Mouse (Mus musculus) forebrain, embryonic 11.5 days (tissue): ENCODE results near the gene Sh3bgrl3. TPM values are rescaled to one million over a fixed set of nuclear protein-coding genes. Genes with fewer than 3 reads are reported as not detected.

ENCODE experiments used
- ATAC-seq: fragments of 200-750 bp; cut with Nextera tagmentation; replicated peaks from 2 replicates; pipeline ENCODE4 v1.8.0; 2017; ENCODE audit warnings: moderate TSS enrichment; ENCODE audit not compliant: low FRiP score
- DNase-seq: peaks from one replicate; pipeline ENCODE4 v3.0.0-alpha.2; 2017; ENCODE audit warnings: low spot score
- H3K27ac ChIP-seq: fragments of 300-500 bp; sonication (generic); 2 replicates; pipeline ENCODE4 v1.5.1; 2014; ENCODE audit warnings: low read depth, low read length
- H3K27me3 ChIP-seq: fragments of 300-500 bp; sonication (generic); 2 replicates; pipeline ENCODE4 v1.6.1; 2014; ENCODE audit warnings: mild to moderate bottlenecking, low read length, mixed read lengths; ENCODE audit not compliant: control insufficient read depth, insufficient read depth
- H3K36me3 ChIP-seq: fragments of 300-500 bp; sonication (generic); 2 replicates; pipeline ENCODE4 v1.6.1; 2014; ENCODE audit warnings: mild to moderate bottlenecking, low read length, moderate library complexity, mixed read lengths; ENCODE audit not compliant: control insufficient read depth, insufficient read depth
- H3K4me1 ChIP-seq: fragments of 300-500 bp; sonication (generic); replicated peaks from 2 replicates; pipeline ENCODE4 v1.6.1; 2014; ENCODE audit warnings: low read length, mixed read lengths; ENCODE audit not compliant: control insufficient read depth, insufficient read depth
- H3K4me2 ChIP-seq: fragments of 300-500 bp; sonication (generic); 2 replicates; pipeline ENCODE4 v1.6.1; 2014; ENCODE audit warnings: low read depth, mild to moderate bottlenecking, low read length, moderate library complexity, mixed read lengths; ENCODE audit not compliant: severe bottlenecking
- H3K4me3 ChIP-seq: fragments of 300-500 bp; sonication (generic); 2 replicates; pipeline ENCODE4 v1.5.1; 2014; ENCODE audit warnings: low read depth, low read length
- H3K9ac ChIP-seq: fragments of 300-500 bp; sonication (generic); 2 replicates; pipeline ENCODE4 v1.6.1; 2014; ENCODE audit warnings: low read length
- H3K9me3 ChIP-seq: fragments of 300-500 bp; sonication (generic); 2 replicates; pipeline ENCODE4 v1.6.1; 2016; ENCODE audit warnings: low read length, mixed read lengths; ENCODE audit not compliant: control insufficient read depth
- WGBS: fragments of 180-500 bp; shearing (Covaris S2); extraction: QIAGEN DNeasy Blood & Tissue Kit; methylation state at CpG from one replicate; pipeline ENCODE4 v1.1.7; 2014; 5-methylcytosine and 5-hydroxymethylcytosine counted together
- polyA plus RNA-seq: library from polyadenylated mRNA; unstranded; fragments of >200 nt; fragmentation: Nextera tagmentation; extraction: Ambion mirVana; gene quantifications from 2 replicates; pipeline ENCODE4 v1.2.1, GENCODE M21; 2014

Sh3bgrl3 gene
- polyA plus RNA-seq, 1 experiment from 2014 or later: 264 TPM

GRCm38 (mm10) chr4:134126300-134127120 is 2.1 kb downstream of the Sh3bgrl3 start:
- no peaks in the 10 kb centered on the region for H3K9me3 ChIP-seq
- ATAC-seq (no peak), DNase-seq (peak; percentile 50)
- H3K36me3 ChIP-seq: no peaks in the 10 kb centered on the region
- no peak overlapping the region for H3K4me3 ChIP-seq
- 89% methylated on average over 21 of the region's 21 CpGs for WGBS
- H3K9ac ChIP-seq: no peak overlapping the region
- no peak overlapping the region for H3K4me2 ChIP-seq
- H3K4me1 ChIP-seq: peaks cover 12% of the 10 kb centered on the region; the same call in 1 of the 2 replicates
- no peak overlapping the region for H3K27ac ChIP-seq
- no peaks in the 10 kb centered on the region for H3K27me3 ChIP-seq

DNA sequence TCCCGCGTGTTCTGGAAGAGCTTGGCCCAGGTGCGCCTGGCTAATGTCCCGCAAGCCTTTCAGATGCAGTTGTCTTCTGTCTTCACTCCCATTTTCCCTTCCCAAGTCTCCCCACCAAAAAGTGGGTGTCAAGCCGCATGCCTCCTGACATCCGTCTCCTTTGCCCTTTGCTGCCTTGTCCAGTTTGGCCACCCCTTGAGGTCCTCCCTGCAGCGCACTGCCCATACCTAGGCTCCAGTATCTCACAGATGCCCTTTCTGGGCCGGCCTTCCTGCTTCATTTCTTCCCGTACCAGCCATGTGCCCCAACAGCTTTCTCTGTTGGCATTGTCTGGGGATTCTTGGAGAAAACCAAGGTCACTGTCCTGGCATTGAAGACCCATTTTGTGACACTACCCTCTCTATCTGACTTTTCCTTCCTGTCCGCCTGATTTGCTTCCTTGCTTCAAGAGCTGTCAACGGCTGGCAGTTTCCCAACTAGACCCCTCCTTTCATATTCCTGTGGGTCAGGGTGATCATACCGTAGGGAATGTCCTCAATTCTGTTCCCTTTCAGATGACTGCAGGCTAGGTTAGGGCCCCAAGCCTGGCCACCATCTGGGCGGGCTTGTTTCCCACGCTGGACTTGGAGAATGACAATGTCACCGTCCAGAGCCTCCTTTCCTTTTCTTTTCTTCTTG is 3.1 kb downstream of the Sh3bgrl3 start:
- 87% methylated on average over 15 of the region's 15 CpGs for WGBS
- Histone ChIP-seq H3K36me3 (no peaks in the 10 kb centered on the region), H3K9ac (no peak overlapping the region), H3K27me3 (no peaks in the 10 kb centered on the region), H3K9me3 (no peaks in the 10 kb centered on the region), H3K27ac (no peak overlapping the region), H3K4me3 (no peak overlapping the region), H3K4me2 (no peak overlapping the region), H3K4me1 (peaks cover 12% of the 10 kb centered on the region; the same call in 1 of the 2 replicates)
- ATAC-seq (no peak), DNase-seq (peak; percentile 47)

DNA sequence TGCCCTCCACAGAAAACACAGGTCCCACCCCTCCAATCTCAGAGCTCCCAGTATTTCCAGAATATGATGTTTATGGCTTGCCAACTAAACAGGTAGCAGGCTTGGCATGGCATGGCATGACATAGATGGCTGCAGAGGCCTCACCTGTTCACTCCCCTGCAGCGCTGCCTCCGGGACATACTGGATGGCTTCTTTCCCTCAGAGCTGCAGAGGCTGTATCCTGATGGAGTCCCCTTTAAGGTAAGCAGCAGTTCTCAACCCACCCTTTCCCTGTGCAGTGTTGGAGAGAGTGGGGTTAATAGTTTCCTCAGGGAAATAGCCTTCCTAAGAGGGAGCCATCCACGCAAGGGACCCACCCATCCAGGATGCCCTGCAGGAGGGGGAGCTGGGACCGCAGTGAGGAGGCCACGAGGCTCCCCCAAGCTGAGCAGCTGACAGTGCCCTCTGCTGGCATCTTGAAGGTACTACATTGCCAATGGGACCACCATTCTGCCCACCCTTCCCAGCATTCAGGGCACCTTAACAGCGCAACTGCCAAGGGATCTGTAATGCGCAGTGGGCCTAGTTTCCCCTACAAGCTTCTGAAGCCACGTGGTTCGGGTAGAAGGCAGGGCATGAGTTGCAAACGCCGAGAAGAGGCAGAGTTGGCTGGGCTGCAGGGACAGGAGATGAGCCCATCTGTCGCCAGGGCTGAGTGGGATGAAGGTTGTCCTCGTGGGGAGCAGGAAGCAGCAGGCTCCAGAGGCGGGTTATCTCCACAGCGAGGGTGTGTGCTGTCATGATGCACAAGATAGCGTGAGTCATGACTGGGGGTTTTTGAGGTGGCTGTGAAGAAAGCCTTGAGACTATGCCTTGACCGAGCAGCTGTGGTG is 4.7 kb downstream of the Sh3bgrl3 start:
- Histone ChIP-seq H3K9ac (no peak overlapping the region), H3K4me3 (no peak overlapping the region), H3K27me3 (no peaks in the 10 kb centered on the region), H3K27ac (no peak overlapping the region), H3K4me2 (no peak overlapping the region), H3K36me3 (no peaks in the 10 kb centered on the region), H3K4me1 (peaks cover 6% of the 10 kb centered on the region; the same call in 1 of the 2 replicates), H3K9me3 (no peaks in the 10 kb centered on the region)
- 24% methylated on average over 17 of the region's 17 CpGs for WGBS
- no peak for ATAC-seq
- DNase-seq: peak; percentile 83

GRCm38 (mm10) chr4:134123147-134123546 is 5.4 kb downstream of the Sh3bgrl3 start:
- Histone ChIP-seq H3K27ac (no peak overlapping the region), H3K4me3 (no peak overlapping the region), H3K4me1 (0 out of 2 replicates have a peak, but pooled peaks cover 5% of the 10 kb centered on the region), H3K36me3 (no peaks in the 10 kb centered on the region), H3K27me3 (no peaks in the 10 kb centered on the region), H3K9me3 (no peaks in the 10 kb centered on the region), H3K9ac (no peak overlapping the region), H3K4me2 (no peak overlapping the region)
- ATAC-seq (no peak), DNase-seq (no peak)
- WGBS: 87% methylated on average over 6 of the region's 6 CpGs

GRCm38 (mm10) chr4:134122281-134122680 is 6.3 kb downstream of the Sh3bgrl3 start:
- Histone ChIP-seq H3K9ac (no peak overlapping the region), H3K27ac (no peak overlapping the region), H3K27me3 (no peaks in the 10 kb centered on the region), H3K4me2 (no peak overlapping the region), H3K9me3 (no peaks in the 10 kb centered on the region), H3K4me1 (0 out of 2 replicates have a peak, but pooled peaks cover 2% of the 10 kb centered on the region), H3K36me3 (no peaks in the 10 kb centered on the region), H3K4me3 (no peak overlapping the region)
- DNase-seq: no peak
- 75% methylated on average over 3 of the region's 3 CpGs for WGBS
- no peak for ATAC-seq

GRCm38 (mm10) chr4:134121571-134121970 is 7.0 kb downstream of the Sh3bgrl3 start:
- H3K9ac ChIP-seq: no peak overlapping the region
- DNase-seq: no peak
- no peak overlapping the region for H3K4me3 ChIP-seq
- no peaks in the 10 kb centered on the region for H3K27me3 ChIP-seq
- no peak for ATAC-seq
- WGBS: 60% methylated on average over 4 of the region's 4 CpGs
- no peak overlapping the region for H3K4me2 ChIP-seq
- no peaks in the 10 kb centered on the region for H3K4me1 ChIP-seq
- no peaks in the 10 kb centered on the region for H3K36me3 ChIP-seq
- H3K27ac ChIP-seq: no peak overlapping the region
- no peaks in the 10 kb centered on the region for H3K9me3 ChIP-seq

GRCm38 (mm10) chr4:134120916-134121315 is 7.7 kb downstream of the Sh3bgrl3 start:
- no peak overlapping the region for H3K9ac ChIP-seq

DNA sequence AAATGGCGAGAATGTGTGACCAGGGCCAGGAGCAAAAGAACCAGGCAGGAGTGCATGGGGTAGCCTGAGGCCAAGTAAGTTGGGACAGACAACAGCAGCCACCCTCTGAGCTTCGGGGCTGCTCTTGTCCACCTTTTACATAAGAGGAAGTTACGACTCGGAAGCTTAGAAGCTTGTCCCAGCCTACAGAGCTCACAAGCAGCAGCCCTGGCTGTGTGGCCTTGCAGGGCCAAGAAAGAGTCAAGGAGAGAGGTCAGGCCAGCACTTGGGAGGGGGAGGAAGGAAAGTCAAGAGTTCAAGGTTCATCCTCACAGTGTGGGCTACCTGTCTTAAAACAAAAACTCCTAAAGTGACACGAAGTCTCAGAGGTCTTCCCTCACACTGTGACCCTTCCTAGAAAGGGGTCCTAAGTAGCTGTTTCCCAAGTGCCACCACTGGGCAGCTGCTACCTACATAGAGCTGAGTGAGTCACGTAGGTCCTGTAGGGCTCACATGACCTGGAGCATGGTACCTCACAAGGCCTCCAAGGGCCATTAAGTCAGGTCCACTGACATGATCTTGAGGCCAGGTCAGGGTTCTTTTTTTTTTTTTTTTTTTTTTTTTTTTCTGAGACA is 8.3 kb downstream of the Sh3bgrl3 start:
- H3K9me3 ChIP-seq: no peaks in the 10 kb centered on the region
- ATAC-seq: no peak
- no peak overlapping the region for H3K27ac ChIP-seq
- no peak overlapping the region for H3K9ac ChIP-seq
- H3K4me3 ChIP-seq: no peak overlapping the region
- H3K4me2 ChIP-seq: no peak overlapping the region
- H3K27me3 ChIP-seq: no peaks in the 10 kb centered on the region
- no peaks in the 10 kb centered on the region for H3K36me3 ChIP-seq
- DNase-seq: no peak
- 84% methylated on average over 6 of the region's 6 CpGs for WGBS
- H3K4me1 ChIP-seq: no peaks in the 10 kb centered on the region

More at GRCm38 (mm10) chr4:134120916-134121315, 7.7 kb downstream of the Sh3bgrl3 start:
- no peak overlapping the region for H3K4me2 ChIP-seq
- DNase-seq: no peak
- H3K4me1 ChIP-seq: no peaks in the 10 kb centered on the region
- no peak for ATAC-seq
- H3K4me3 ChIP-seq: no peak overlapping the region
- H3K27ac ChIP-seq: no peak overlapping the region
- H3K36me3 ChIP-seq: no peaks in the 10 kb centered on the region
- no peaks in the 10 kb centered on the region for H3K27me3 ChIP-seq
- WGBS: 85% methylated on average over 4 of the region's 4 CpGs
- no peaks in the 10 kb centered on the region for H3K9me3 ChIP-seq
